Mouse (Mus musculus) urinary bladder, postnatal 25 days (tissue): ENCODE results near the gene Map2k7.
A peak's percentile ranks its signal among the peaks of the same experiment; 100 is the strongest.

Experiments used
- DNase-seq: peaks from one replicate; pipeline ENCODE4 v3.0.0; 2022; ENCODE audit warnings: low spot score

Map2k7 gene

GRCm38 (mm10) chr8:4259125-4259804 lies 20.7 kb downstream of the Map2k7 start, which contains the start of gene Ctxn1:
Ctxn1 (minus strand) TSS chr8:4259274.
- peak; percentile 97 for DNase-seq

GRCm38 (mm10) chr8:4259805-4260170 lies 21.2 kb downstream of the Map2k7 start:
- DNase-seq, result no peak

- no peak for DNase-seq
Measured at GRCm38 (mm10) chr8:4263105-4263791, 24.7 kb downstream of the Map2k7 start.

- DNase-seq, result no peak
Measured at GRCm38 (mm10) chr8:4265160-4265914, 26.8 kb downstream of the Map2k7 start.

GRCm38 (mm10) chr8:4267627-4268026 lies 29.1 kb downstream of the Map2k7 start:
- no peak for DNase-seq

GRCm38 (mm10) chr8:4269609-4270008 lies 31.1 kb downstream of the Map2k7 start:
- no peak for DNase-seq

- DNase-seq, result peak; percentile 91
Measured at GRCm38 (mm10) chr8:4275275-4276110, 37.0 kb downstream of the Map2k7 start, which contains the start of gene Timm44. Timm44 (minus strand) TSS chr8:4275913.

- no peak for DNase-seq
Measured at GRCm38 (mm10) chr8:4276111-4276465, 37.5 kb downstream of the Map2k7 start.

GRCm38 (mm10) chr8:4292738-4293137 lies 54.2 kb downstream of the Map2k7 start:
- no peak for DNase-seq
